Mouse (Mus musculus) sigmoid colon, adult 10 weeks (tissue): ENCODE data around the gene Rmnd5b. TPM values are rescaled to one million over a fixed set of nuclear protein-coding genes. Genes with fewer than 3 reads are reported as not detected.

Source experiments
- polyA plus RNA-seq: library from polyadenylated mRNA; stranded (reverse); fragments of 350-450 nt; fragmentation: Illumina TruSeq; extraction: RNeasy Lipid Tissue Mini Kit (QIAGEN cat#74804); gene quantifications from one replicate; pipeline ENCODE4 v1.2.3, GENCODE M21; 2014; ENCODE audit warnings: low read depth, low replicate concordance

Gene Rmnd5b
- polyA plus RNA-seq: 6.3 TPM

GRCm38 (mm10) chr11:51635525-51636322 lies at the start of gene Rmnd5b:
Rmnd5b (minus strand) TSS chr11:51635896.

GRCm38 (mm10) chr11:51650691-51651515 lies 15.2 kb upstream of the Rmnd5b start, which contains the start of the genes N4bp3 and D930048N14Rik:
N4bp3 (minus strand) TSS chr11:51650842.
D930048N14Rik (plus strand) TSS chr11:51650954.

GRCm38 (mm10) chr11:51619409-51620060 lies 16.2 kb downstream of the Rmnd5b start, which contains the start of gene Nhp2:
Nhp2 (plus strand) TSS chr11:51619735.

GRCm38 (mm10) chr11:51606447-51607095 lies 29.1 kb downstream of the Rmnd5b start, which contains the start of gene Hnrnpab:
Hnrnpab (minus strand) TSS chr11:51606847.

GRCm38 (mm10) chr11:51584431-51585248 lies 51.1 kb downstream of the Rmnd5b start, which contains the start of gene Phykpl:
Phykpl (plus strand) TSS chr11:51584757.

Other genes with a start within 250 kb of the Rmnd5b start
- 21.7 TPM for gene Phykpl, start 51.1 kb downstream of the Rmnd5b start, polyA plus RNA-seq
- gene Hnrnpab, start 29.0 kb downstream of the Rmnd5b start, polyA plus RNA-seq: 290 TPM
- 0.98 TPM for gene Nhp2, start 16.2 kb downstream of the Rmnd5b start, polyA plus RNA-seq
- not detected for gene N4bp3, start 14.9 kb upstream of the Rmnd5b start, polyA plus RNA-seq
- gene D930048N14Rik, start 15.1 kb upstream of the Rmnd5b start, polyA plus RNA-seq: 4.2 TPM
- gene 0610009B22Rik, start 53.0 kb upstream of the Rmnd5b start, polyA plus RNA-seq: 67.7 TPM
- gene Sec24a, start 127.7 kb upstream of the Rmnd5b start, polyA plus RNA-seq: 64.3 TPM
- 231 TPM for gene Sar1b, start 127.8 kb upstream of the Rmnd5b start, polyA plus RNA-seq
- 4.1 TPM for gene Jade2, start 221.8 kb upstream of the Rmnd5b start, polyA plus RNA-seq